Mouse (Mus musculus): ENCODE results near the gene Ssh1.

Ssh1 gene

GRCm38 (mm10) chr5:113992339-113992831, 1.3 kb downstream of the Ssh1 start:
- no peak for DNase-seq

GRCm38 (mm10) chr5:113991141-113991540, 2.6 kb downstream of the Ssh1 start:
- no peak for DNase-seq

GRCm38 (mm10) chr5:113990593-113990992, 3.1 kb downstream of the Ssh1 start:
- DNase-seq = no peak

DNA sequence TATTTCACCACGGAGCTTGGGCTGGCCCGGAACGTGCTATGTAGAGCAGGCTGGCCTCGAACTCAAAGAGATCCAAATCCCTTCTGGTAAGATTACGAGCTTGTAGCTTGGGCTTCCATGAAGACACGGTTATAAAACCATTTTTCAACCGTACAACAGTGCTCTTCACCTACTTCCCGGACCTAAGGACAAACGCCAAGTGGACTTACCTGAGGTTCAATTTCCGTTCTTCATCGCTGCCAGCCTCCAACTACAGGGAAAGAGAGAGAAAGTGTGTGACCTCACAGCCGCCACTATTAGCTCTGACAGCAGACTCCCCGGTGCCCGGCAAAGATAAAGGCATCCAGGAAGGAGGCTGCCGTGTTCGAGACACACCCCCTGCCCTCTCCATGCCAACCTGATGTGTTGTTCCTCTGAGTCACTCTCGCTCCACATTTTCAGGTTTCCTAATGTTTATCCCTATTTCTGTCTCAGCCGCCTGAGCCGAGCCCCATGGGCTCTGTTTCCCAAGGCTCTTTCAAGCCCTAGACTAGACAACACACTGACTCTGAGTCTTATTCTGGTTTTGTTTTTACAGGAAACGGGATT, 4.2 kb downstream of the Ssh1 start:
- DNase-seq = no peak

- no peak for DNase-seq
These were observed 7.3 kb downstream of the Ssh1 start for GRCm38 (mm10) chr5:113986182-113986961.

DNA sequence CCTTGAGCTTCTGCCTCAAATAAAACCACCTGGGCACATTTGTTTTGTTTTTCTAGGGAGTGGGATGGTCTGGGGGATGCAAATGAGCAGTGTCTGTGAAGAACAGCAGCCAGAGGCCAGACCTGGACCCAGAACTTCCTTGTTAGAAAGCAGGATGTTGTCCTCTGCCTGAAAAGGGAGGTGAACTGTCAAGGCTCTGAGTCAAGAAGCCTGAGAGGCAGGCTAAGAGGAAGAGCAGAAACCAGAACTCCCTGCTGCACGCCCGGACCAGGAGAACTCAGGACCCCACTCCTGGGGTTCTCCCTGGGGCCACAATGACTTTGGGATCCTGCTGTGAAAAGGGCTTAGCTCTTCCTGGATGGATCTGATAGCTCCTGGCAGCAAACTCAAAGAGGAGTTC, 8.0 kb downstream of the Ssh1 start:
- DNase-seq = no peak

DNA sequence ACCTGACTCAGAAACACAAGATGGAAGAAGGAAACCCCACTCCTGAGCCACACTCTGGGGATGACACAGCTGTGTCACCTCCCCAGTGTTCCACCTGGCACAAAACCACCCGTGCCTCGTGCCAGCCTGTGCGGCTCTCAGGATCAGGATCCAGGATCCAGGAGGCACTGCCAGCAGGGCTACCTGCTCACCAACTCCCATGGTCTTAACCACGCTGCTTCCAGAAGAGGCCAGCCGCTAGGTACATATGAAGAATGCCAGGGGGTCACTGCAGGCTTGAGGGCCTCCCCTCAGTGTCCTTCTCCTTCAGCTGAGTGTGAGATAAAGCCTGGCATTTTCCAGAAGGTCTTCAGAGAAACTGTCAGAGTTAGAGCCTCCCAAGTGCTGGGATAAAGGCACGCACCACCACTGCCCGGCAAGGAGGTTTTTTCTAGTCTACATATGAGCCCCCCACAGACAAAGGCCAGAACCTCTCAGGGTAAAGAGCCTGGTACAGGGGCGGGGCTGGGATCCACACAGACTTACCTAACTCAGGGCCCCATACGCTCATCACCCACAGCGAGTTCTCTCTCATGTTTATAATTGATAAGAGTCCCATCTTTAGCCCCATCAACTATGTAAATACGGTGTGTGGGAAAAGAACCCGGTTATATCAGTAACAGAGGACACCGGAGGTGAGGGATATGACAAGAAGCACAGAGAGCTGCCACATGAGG, 9.5 kb downstream of the Ssh1 start:
- DNase-seq = no peak

DNA sequence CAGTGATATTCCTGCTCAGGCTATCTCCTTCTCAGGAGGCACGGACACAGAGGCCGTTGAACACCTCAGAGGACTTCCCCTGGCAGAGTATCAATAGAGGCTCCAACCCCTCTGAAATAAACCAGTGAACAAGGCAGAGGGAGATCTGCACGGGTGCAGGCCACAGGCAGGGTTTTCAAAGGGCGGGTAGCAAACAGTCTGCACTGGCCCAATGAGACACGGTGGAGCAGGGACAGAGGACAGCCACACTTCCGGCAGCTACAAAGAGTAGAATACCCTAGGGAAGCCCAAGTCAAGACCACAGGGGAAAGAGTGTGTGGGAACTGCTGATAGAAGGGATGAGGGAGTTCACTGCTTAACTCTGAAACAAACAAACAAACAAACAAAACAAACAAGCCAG, 10.2 kb downstream of the Ssh1 start:
- no peak for DNase-seq

DNA sequence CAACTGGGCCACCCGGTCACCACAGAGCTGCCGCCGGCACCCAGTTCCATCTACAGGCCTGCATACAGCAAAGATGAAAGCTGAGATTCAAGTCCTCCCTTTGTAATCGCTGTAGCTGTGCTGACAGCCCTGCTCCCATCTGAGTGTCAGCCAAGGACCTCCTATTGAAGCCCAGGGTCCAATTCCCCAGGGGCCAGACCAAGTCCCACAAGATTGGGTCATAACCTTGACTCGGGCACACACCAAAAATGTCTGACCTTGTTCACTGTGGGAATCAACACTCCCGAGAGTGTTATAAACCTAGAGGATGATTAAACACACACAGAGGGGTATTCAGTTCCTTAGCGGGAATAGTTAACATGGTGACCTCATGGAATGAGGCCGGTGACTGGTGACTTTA, 11.9 kb downstream of the Ssh1 start:
- DNase-seq = no peak

DNA sequence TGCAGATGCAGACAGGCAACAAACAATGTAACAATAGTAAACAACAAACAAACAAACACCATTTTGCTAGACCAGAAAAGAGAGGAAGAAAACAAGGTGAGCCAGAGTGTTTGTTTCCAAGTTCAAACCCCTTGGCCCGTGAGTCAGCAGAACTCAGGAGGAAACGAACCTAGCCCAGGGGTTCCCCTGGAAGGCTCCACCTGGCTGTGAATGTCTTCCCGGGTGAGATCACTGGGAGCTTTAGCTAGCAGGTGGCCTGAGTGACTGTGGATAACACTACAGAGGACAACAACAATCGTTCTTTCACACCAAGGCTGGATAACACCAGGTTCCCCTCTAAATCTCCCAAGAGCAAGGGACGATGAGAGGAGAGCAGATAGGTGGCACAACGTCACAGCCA, 12.5 kb downstream of the Ssh1 start:
- no peak for DNase-seq

- no peak for DNase-seq
These were observed 13.2 kb downstream of the Ssh1 start for GRCm38 (mm10) chr5:113980511-113980910.

DNA sequence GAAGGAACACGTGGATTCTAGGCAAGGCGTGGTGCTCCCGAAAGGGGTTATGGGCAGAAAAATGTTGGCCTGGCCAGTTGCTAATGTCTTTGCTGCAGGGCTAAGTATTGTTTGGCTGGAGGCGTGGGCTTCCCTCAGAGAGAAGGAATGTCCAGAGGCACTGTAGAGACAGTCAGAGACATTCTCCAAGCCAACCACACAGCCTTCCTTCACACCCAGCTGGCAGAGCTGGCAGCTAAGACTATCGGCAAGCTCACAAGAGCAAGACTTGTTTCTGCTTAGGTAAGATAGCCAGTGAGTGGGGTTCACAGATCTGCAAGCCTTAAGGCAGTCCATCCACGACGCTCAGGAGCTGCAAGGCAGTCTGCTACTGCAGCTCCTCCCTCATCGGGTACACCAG, 16.4 kb downstream of the Ssh1 start:
- DNase-seq = no peak

- DNase-seq = no peak
These were observed 17.1 kb downstream of the Ssh1 start for GRCm38 (mm10) chr5:113976597-113976996.

DNA sequence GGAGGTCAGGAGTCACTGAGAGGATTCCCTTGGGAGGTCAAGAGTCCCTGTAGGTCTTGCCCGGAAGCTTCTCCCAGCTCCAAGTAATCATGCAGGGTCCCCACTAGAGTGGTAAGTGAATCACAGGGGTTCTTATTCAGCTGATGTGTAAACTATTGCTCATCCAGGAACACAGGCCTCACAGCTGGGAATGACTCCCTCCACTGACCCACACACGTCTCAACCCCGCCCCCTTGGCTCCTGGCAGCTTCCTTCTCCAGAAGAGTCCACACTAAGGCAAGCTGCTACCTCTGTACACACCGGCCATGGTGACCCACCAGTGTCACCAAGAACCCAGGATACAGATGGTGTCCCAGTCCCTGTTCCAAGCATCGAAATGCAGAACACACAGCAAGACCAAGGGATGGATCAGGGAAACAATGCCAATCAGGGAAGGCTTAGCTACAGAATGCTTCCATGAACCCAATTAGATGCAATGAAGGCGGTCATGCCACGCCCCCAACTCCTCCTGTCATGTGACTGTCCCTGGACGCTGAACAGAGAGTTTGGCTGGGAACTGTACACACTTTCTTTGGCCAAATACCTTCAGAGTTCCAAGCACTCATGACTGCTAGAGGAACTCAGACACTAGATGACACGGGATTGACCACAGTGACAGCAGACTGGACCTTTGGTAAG, 18.0 kb downstream of the Ssh1 start:
- no peak for DNase-seq

GRCm38 (mm10) chr5:113974576-113974975, 19.1 kb downstream of the Ssh1 start:
- DNase-seq = no peak

DNA sequence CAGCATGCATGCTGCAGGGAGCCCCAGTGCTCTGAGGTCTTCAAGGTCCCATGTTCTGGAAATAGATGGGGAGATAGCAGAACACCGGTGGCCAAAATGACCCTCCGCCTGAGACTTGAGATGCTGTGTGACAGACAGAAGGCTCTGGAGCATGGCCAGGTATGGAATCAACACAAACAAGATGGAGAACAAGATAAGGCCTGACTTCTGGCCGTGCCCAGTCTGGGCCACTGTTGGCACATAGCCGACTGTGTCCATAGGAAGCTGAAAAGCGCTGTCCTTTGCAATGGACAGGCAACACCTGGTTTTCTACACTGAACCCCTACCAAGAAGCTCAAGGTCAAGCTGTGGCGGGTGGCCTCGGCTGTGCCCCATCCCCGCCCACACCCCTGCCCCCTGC, 19.9 kb downstream of the Ssh1 start:
- no peak for DNase-seq

DNA sequence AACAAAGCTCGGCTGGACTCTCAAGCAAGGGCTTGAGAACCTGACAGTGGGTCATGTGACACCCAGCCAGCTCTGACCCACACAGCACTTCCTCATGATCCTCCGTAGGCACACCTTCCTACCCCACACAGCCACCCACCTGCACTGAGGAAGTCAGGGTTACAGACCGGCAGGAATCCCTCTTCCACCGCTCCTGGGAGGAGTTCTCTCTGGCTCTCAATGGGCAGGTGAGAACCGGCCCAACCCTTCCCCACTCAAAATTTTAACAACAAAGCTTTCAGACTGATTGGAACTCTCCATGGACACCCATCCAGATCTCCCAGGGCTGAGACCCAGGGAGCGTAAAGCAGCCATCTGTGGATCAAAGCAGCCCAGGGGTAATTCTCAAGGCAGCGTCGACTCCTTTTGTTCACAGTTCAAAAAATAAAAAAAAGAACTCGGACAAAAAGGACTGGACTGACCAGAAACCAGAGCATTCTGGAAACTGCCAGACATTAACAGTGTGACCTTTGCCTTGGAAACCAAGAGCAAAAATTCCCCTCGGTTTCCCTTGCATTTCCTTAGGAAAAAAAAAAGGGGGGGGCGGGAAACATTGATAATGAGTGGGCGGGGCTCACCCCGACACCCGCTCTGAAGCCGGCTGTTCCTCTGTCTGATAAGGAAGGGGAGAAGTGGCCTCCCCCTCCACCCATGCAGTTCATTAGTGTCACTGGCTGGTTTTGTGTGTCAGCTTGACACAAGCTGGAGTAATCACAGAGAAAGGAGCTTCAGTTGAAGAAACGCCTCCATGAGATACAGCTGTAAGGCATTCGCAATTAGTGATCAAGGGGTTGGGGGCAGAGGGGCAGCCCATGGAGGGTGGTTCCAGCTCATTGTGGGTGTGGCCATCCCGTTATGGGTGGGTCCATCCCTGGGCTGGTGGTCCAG, 20.8 kb downstream of the Ssh1 start:
- no peak for DNase-seq

DNA sequence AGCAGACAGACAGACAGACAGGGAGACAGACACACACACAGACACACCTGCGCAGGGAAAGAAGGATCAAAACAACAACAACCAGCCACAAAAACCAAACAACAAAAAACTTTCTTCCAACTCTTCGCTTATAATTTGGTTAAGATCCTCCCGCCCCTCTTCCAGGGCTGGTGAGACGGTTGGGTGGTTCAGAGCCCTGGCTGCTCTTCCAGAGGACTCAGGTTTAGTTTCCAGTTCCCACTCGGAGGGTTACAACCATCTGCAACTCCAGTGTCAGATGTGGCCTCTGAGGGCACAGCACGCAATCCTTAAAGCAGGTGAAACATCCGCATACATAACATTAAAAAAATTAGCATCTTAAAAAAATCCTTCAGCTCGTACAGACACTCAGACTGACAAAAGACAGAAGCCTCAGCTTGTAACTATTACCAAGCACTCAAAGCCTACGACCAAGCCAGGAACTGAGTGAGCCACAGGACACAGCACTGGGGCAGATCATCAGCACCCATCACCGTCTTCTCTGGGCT, 22.2 kb downstream of the Ssh1 start:
- DNase-seq = no peak

GRCm38 (mm10) chr5:113968371-113968770, 25.3 kb downstream of the Ssh1 start:
- no peak for DNase-seq

DNA sequence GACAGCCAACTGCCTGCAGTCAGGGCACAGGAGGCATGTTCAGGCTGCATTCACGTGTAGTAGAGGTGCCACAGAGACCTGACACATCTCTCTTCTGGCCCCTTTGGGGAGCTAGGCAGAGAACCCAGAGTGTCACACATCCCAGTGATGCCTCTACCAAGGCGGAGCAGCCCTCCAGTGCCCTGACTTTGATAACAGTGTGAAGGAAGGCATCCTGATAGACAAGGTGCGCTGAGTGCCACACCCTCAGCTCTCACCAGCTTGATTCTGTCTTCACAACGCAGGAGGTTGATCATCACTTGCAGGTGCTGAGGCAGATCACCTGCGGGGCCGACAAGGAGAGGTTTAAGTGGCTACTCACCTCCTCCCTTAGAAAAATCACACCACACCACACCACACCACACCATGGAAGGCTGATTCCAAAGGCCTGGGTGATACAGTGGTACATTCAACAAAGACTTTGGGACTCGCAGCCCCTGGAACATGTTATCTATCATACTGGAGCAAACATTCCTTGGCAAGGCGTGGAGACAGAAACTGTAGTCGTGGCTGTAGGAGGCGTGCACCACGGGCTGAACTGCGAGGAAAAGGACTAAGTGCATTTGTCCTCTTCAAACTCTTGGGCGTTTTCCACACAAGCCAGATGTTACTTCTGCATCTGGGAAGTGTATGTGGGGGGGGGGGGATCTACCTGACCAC, 27.1 kb downstream of the Ssh1 start:
- DNase-seq = no peak

DNA sequence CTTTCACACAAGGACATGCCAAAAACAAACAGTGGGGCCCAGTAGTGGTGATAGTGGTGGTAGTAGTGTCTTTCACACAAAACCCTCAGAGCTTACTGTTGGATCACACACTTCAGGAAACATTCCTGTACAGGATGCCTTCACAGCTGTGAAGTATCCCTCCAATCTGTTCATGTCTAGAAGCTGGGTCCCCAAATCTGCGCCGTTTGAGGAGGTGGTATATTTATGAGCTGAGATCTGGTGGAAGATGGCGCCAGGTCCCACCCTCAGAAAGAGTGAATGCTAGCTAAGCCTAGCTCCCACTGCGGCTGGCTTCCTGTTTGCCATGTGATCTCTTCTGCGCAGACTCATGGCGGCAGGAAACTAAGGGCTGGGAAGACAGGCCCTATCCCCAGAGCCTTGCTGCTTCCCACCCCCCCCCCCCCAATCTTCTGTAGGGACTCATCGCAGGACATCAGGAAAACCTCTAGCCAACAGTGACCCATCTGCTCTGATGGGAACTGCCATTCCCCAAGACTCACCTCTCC, 28.0 kb downstream of the Ssh1 start:
- no peak for DNase-seq
